Mouse (Mus musculus) bone marrow, adult 2 months (tissue): ENCODE data around the gene Auts2. TPM values are rescaled to one million over a fixed set of nuclear protein-coding genes. Genes with fewer than 3 reads are reported as not detected.

ENCODE experiments used
- H3K27ac ChIP-seq: fragments of 200-500 bp; 2 replicates; pipeline ENCODE4 v1.5.1; 2012; ENCODE audit warnings: low read depth, mild to moderate bottlenecking, control low read depth, inconsistent platforms, low read length; ENCODE audit not compliant: control insufficient read depth, poor library complexity, insufficient read depth
- H3K4me1 ChIP-seq: fragments of 200-500 bp; 2 replicates; pipeline ENCODE4 v1.6.1; 2011; ENCODE audit warnings: low read length; ENCODE audit not compliant: control insufficient read depth, insufficient read depth
- H3K4me3 ChIP-seq: fragments of 200-500 bp; replicated peaks from 2 replicates; pipeline ENCODE3; 2011; ENCODE audit warnings: mild to moderate bottlenecking, low read depth, low read length, control low read depth; ENCODE audit not compliant: control insufficient read depth
- CTCF ChIP-seq: fragments of 200-500 bp; IDR thresholded peaks from 2 replicates; pipeline ENCODE4 v1.5.1; 2011; ENCODE audit warnings: low read length, control low read depth; ENCODE audit not compliant: control insufficient read depth, insufficient read depth
- POLR2A ChIP-seq: fragments of 200-500 bp; IDR thresholded peaks from 2 replicates; pipeline ENCODE4 v1.6.1; 2011; ENCODE audit warnings: low read depth, mild to moderate bottlenecking, control low read depth, low read length, borderline replicate concordance; ENCODE audit not compliant: control insufficient read depth
- WGBS: fragments of 180-500 bp; shearing (Covaris S2); methylation state at CpG from one replicate; pipeline ENCODE4 v1.1.7; 2018; 5-methylcytosine and 5-hydroxymethylcytosine counted together
- polyA plus RNA-seq: library from polyadenylated mRNA; stranded (reverse); fragments of >200 nt; gene quantifications from 2 replicates; pipeline ENCODE4 v1.2.4, GENCODE M21; 2011; ENCODE audit warnings: low replicate concordance; ENCODE audit not compliant: missing spikeins, insufficient read depth, insufficient read length

Gene Auts2
- polyA plus RNA-seq, 1 experiment = 1.5 TPM

- no peak overlapping the region for H3K4me3 ChIP-seq
- TF ChIP-seq CTCF = no peak
- TF ChIP-seq POLR2A = no peak
- H3K4me1 ChIP-seq = no peaks in the 10 kb centered on the region; the same call in 1 of the 2 replicates
- WGBS = 16% methylated on average over 2 of the region's 2 CpGs
- H3K27ac ChIP-seq = no peak overlapping the region
Observed at GRCm38 (mm10) chr5:131961859-131962258, 581.3 kb downstream of the Auts2 start.

- H3K4me1 ChIP-seq = no peaks in the 10 kb centered on the region; the same call in 1 of the 2 replicates
- no peak overlapping the region for H3K27ac ChIP-seq
- no peak overlapping the region for H3K4me3 ChIP-seq
- TF ChIP-seq CTCF (no peak), POLR2A (no peak)
Observed at GRCm38 (mm10) chr5:131960432-131960831, 582.7 kb downstream of the Auts2 start.

GRCm38 (mm10) chr5:131956998-131957397, 586.1 kb downstream of the Auts2 start:
- 42% methylated on average over 3 of the region's 3 CpGs for WGBS
- Histone ChIP-seq H3K4me1 (no peaks in the 10 kb centered on the region), H3K27ac (no peak overlapping the region)

GRCm38 (mm10) chr5:131956090-131956489, 587.1 kb downstream of the Auts2 start:
- WGBS = 29% methylated on average over 7 of the region's 7 CpGs
- no peak for TF ChIP-seq POLR2A
- TF ChIP-seq CTCF = no peak
- no peaks in the 10 kb centered on the region for H3K4me1 ChIP-seq
- H3K27ac ChIP-seq = no peak overlapping the region
- H3K4me3 ChIP-seq = no peak overlapping the region

More at GRCm38 (mm10) chr5:131956998-131957397, 586.1 kb downstream of the Auts2 start:
- TF ChIP-seq CTCF (no peak), POLR2A (no peak)
- no peak overlapping the region for H3K4me3 ChIP-seq

GRCm38 (mm10) chr5:131955227-131956016, 587.7 kb downstream of the Auts2 start:
- 81% methylated on average over 8 of the region's 8 CpGs for WGBS
- Histone ChIP-seq H3K4me1 (no peaks in the 10 kb centered on the region), H3K27ac (no peak overlapping the region), H3K4me3 (no peak overlapping the region)
- TF ChIP-seq POLR2A = no peak
- no peak for TF ChIP-seq CTCF

GRCm38 (mm10) chr5:131948571-131949151, 594.5 kb downstream of the Auts2 start:
- WGBS = 81% methylated on average over 7 of the region's 7 CpGs
- Histone ChIP-seq H3K4me3 (no peak overlapping the region), H3K4me1 (no peaks in the 10 kb centered on the region), H3K27ac (no peak overlapping the region)
- TF ChIP-seq CTCF = no peak
- no peak for TF ChIP-seq POLR2A

- WGBS = 78% methylated on average over 5 of the region's 5 CpGs
- H3K27ac ChIP-seq = no peak overlapping the region
- H3K4me1 ChIP-seq = no peaks in the 10 kb centered on the region
- TF ChIP-seq CTCF (no peak), POLR2A (no peak)
- H3K4me3 ChIP-seq = no peak overlapping the region
Observed at GRCm38 (mm10) chr5:131946801-131947200, 596.3 kb downstream of the Auts2 start.

GRCm38 (mm10) chr5:131944761-131945160, 598.4 kb downstream of the Auts2 start:
- TF ChIP-seq CTCF = no peak
- H3K4me1 ChIP-seq = no peaks in the 10 kb centered on the region
- H3K27ac ChIP-seq = no peak overlapping the region
- H3K4me3 ChIP-seq = no peak overlapping the region
- WGBS = 73% methylated on average over 2 of the region's 2 CpGs
